Mouse (Mus musculus): ENCODE data around the gene Uhrf1bp1.
"Not testable (repeated sequence)": the region's sequence is repeated elsewhere in the genome, so short reads cannot be mapped to it uniquely, and the experiment has no call there.

The Uhrf1bp1 gene

DNA sequence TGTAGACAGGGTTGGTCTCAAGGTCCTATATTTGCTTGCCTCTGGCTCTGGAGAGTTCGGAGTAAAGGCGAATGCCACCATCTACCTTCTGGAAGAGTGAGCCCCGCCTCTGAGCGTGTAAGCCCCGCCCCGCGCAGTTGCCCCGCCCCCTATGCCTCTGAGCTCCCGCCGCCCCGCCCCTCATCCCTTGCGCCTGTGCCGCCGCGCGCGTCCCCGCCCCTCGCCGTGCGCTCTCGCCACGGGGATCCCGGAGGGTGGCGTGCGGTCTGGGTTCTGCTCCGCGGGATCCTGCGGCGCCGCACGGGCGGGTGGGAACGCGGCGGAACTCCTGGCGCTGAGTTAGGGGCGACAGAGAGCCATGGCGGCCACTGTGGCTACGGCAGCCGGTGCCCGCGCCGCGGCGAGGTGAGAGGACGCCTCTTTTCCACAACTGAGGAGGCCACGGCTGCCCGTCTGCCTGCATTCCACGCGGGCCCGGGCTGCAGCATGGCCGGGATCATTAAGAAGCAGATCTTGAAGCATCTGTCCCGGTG lies at the start of gene Uhrf1bp1:
Gene Uhrf1bp1, plus strand, starts transcription at position 177 of the 533 bp plus-strand sequence.
- peak; percentile 73 for DNase-seq

DNA sequence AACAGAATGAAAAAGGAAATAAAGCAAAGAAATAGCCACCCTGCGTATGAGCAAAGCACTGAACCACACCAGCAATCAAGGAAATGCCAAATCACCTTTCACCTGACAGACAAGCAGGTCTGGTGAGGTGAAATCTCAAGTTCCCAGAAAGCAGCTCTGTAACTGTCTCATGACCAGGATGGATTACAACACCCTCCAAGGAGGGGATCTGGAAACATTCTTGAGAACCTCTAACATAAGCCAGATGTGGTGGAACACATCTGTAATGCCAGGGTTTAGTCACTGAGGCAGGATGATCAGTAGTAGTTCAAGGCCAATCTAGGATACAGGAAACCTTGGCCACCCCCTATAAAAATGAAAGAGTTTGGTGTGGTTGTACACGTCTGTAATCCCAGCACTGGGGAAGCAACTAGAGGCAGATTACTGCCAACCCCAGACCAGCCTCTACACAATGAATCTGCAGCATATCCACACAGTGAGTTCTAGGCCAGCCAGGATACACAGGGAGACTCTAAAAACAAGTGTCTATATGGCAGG lies 48.6 kb upstream of the Uhrf1bp1 start:
- DNase-seq, result no peak

DNA sequence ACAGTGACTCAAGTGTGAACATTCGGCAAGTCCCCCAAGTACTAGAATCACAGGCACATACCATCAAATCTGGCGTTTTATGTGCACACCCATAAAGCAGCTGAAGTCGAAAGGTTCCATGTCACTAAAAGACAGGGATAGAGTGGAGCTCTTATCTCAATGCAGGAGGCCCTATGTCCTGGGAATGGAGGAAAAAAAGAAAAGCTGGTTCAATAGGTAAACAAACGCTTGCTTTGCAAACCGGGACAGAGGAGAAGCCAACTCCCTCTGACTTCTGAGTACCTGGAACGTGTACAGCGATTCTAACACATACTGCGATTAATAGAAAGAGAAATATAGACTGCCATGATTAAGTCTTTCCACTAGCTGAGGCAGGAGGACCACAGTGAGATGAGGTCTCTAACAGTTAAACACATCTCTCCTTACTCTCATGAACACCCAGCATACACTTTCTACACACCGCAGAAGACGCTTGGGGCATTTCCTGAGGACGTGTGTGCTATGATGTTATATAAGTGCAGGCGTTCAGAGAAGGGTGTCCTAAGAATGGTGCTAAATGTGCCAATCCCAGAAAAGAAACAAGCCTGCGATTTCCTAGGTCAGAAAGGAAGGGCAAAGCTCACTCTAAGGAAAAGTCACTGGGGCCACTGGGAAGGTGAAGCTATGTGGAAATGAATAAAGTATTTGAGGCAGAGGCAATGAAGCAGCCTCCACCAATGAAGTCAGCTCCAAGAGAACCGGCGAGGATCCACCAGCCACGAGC lies 45.5 kb upstream of the Uhrf1bp1 start:
- no peak for DNase-seq

DNA sequence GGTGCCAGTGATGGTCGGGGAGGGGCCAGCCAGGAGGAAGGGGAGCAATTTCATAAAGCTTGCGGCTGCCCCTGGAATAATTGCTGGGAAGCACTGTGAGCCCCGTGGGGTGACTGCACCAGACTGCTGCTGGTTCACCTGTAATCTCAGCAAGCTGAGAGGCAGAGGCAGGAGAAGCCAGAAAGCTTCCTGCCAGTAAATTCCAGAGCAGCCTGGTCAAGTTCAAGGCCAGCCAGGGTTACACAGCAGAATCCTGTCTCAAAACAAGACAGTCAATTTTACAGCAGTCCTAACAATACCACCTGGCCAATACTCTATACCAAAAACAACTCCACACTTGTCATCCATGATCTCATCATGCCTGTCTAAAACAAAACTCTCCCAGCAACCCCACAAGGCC lies 44.3 kb upstream of the Uhrf1bp1 start:
- DNase-seq, result no peak

DNA sequence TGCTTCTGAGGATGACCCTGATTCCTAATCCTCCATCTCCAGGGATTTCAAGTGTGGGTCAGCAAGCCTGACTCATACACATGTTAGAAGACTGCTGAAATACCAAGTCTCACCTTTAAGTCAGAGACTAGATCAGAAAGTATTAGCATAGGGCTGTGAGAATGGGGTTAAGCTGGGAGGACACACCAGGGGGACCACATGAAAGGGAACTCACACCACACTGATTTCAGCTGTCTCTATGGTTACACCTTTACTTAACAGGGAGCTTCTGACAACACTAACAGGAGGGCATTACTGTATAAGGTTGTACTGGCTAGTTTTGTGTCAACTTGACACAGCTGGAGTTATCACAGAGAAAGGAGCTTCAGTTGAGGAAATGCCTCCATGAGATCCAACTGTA lies 41.6 kb upstream of the Uhrf1bp1 start:
- DNase-seq, result no peak

DNA sequence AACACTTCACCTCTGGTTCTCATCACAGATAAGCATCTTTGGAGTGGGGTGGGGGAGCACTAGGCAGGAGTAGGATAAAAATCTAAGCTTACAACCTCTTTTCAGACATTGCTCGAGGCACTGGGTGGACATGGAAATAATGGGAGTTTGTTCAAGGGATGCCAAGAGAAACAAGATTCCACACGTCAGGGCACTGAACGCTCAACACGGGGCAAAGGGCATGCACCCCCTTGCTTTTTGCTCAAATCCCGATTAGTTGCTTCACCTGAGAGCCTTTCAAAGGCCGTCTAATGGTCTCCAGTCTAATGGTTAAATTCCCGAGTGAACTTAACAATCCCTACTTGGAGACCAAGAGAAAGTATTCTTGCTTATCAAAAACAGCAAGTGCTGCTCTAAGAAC lies 37.2 kb upstream of the Uhrf1bp1 start:
- DNase-seq, result no peak

DNA sequence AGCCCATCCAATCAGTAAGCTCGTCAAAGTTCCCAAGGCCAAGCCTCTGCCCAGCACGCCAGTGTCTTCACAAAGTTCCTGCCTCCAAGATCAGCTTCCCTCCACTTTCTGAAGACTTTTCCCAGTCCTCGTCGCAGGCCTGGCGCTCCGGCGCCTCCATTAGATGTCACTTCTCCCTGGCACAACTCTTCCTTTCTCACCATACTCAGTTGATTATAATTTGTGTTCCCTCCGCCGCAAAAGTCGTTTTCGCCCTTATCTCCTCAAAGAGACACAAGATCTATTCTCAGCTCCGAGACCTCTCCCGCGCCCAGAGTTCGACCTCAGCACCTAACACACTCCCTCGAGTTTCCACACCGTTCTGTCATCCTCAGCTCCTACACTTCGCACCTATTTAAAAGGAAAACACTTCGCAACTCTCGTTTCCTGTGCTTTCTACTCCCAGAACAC lies 36.7 kb upstream of the Uhrf1bp1 start:
- no peak for DNase-seq

DNA sequence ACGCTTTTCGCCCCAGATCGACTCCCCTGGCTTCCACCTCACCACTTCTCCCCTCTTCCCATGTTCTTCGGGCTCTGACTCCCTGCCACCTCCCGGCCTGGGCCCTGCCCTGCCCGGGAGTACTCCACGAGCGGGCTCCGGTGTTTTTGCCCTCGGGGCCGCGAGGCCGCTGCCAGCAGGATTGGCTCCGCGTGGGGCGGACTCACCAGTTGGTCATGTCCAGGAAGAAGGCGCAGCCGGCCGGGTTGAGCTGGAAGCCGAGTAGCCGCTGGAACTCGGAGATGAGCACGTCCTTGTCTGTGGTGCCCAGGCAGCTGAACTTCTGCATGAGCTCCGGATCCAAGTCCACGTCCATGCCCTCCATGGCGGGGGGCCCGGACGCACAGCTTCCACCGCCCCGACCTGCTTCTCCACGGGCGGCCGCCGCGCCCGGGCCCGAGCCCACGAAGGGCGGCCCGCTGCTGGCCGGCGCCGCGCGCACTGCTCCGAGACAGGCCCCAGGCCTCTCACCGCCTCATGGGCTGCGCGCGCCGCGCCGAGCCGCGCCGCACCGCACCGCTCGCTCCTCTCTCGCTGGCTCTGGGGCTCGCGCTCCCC lies 36.2 kb upstream of the Uhrf1bp1 start:
- DNase-seq, result peak; percentile 61

DNA sequence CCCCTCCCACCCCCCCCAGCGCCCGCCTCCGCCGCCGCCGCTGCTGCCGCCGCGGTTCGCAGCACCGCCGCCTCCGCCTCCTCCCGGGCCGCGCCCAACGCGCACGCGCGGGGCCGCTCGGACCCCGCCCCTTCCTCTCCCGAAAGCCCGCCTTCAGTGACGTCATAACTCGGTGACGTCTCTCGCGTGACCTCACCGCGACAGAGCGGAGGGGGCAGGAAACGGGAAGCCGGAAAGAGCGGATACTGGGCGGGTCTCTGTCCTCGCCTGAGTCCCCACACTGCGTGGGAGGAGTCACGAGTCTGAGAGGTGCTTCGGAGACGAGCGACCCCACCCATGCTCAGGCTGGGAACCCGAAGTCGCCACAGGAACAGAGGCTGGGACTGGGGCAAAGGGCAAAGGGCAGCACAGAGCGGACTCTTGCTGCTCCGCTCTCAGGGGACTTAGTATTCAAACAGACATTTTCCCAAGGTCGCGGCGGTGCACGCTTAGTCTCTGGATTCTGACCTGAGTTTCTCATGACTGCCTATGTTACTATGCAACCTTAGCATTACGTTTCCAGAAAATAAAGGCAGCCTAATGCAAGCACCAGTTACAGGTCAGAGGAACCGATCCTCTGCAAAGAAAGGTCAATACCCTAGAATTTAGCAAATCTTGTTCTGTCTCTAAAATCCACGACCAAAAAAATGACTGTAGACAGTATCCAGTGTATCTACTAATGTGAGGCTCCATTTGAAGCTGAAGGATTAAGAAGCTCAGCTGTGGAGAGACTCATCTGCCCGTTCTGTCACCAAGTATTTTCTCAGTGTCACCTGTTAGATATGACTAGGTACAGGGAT lies 35.5 kb upstream of the Uhrf1bp1 start, which contains the start of gene D17Wsu92e:
Gene D17Wsu92e, minus strand, starts transcription at position 81 of the 839 bp plus-strand sequence.
- peak; percentile 99 for DNase-seq

DNA sequence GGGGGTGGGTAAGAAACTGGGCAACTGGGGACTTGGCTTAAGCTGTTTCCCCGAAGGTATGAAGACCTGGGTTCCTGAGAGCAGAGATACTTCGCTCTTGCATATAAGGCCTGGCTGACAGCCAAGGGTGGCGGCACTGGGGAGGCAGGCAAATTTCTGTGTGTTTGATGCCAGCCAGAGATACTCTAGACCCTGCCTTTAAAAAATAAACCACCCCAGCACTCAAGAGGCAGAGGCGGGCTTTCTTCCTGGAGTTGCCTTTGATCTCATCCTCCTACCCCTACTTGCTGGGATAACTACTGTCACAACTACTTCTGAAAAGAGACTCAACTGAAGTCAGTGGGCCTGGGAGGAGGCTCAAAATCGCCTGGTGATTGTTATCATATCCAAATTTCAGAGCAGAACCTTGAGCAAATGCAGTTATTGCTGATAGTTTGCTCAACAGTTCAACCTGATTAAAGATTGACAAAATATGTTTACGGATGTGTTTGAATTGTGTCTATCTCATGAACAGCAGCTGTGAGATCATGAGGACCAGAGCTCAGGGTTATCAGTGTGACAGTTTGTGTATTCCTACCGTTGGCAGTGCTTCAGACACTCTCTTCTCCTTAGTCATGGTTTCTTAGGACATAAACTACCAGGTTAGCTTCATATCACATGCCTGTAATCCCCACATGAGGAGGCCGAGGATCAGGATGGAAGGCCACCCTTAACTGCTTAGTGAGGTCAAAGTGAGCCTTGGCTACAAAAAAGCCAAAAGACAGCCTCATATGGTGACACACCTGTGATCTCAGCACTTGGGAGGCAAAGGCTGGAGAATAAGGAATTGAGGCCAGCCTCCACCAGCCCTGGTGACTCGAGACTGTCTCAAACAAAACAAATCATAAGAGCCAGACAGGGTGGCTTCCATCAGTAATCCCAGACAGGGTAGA lies 34.6 kb upstream of the Uhrf1bp1 start:
- peak; percentile 36 for DNase-seq

DNA sequence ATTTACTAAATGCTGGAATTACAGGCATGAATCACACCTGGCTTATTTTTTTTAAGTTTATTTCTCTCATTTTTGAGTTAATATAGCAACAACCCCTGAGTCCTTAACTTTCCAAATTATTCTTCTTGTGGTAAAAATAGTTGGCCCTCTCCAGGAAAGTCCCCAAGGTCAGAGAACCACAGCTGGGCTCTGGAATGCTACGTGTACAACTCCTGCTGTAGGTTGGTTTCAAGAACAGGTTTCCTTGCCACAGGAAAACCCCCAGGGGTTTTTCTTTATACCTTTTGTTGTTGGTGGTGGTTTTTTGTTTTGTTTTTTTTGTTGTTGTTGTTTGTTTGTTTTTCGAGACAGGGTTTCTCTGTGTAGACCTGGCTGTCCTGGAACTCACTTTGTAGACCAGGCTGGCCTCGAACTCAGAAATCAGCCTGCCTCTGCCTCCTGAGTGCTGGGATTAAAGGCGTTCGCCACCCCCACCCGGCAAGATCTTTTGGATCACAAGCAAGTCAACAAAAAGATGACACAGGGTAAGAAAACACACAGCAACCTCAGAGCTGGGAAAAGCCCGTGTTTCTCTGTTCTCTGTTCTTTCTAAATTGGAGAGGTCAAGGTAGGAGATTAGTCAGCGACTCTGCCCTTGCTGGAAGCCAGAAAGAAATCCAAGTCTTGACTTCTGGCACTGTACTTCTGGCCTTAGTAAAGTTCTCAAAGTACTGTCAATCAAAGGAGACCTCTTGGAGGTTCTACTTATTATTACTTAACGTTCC lies 32.9 kb upstream of the Uhrf1bp1 start:
- no peak for DNase-seq

DNA sequence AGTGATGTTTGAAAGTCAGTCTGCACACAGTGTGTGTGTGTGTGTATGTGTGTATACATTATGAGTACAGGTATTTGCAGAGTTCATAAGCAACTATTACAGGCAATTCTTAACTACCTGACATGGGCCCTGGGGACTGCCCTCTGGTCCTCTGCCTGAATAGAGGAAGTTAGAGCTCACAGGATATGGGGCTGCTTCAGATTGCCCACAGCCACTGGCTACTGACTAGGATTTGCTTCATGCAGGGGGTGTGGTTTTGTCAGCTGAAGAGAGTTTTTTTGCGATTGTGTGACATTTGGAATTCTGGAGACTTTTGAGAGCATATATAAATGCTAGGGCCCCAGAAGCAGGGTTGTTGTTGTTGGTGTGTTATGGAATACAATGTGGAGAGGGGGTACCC lies 31.3 kb upstream of the Uhrf1bp1 start:
- no peak for DNase-seq

DNA sequence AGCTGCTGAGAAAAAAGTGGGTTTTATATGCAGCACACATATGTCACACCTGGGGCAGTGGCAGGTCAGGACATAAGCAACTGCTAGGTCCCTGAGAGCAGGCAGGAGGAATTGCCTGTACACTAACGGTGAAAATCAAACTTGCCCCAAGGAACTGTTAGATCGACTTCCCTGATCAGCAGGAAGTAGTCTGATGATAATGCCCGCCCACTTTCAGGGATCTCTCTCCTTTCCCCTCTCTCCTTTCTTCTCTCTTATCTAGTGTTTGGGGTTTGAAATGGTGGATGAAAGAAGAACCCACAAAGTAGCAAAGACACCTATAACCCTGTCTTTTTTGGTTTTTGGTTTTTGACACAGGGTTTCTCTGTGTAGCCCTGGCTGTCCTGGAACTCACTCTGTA lies 30.7 kb upstream of the Uhrf1bp1 start:
- DNase-seq, result peak; percentile 17

DNA sequence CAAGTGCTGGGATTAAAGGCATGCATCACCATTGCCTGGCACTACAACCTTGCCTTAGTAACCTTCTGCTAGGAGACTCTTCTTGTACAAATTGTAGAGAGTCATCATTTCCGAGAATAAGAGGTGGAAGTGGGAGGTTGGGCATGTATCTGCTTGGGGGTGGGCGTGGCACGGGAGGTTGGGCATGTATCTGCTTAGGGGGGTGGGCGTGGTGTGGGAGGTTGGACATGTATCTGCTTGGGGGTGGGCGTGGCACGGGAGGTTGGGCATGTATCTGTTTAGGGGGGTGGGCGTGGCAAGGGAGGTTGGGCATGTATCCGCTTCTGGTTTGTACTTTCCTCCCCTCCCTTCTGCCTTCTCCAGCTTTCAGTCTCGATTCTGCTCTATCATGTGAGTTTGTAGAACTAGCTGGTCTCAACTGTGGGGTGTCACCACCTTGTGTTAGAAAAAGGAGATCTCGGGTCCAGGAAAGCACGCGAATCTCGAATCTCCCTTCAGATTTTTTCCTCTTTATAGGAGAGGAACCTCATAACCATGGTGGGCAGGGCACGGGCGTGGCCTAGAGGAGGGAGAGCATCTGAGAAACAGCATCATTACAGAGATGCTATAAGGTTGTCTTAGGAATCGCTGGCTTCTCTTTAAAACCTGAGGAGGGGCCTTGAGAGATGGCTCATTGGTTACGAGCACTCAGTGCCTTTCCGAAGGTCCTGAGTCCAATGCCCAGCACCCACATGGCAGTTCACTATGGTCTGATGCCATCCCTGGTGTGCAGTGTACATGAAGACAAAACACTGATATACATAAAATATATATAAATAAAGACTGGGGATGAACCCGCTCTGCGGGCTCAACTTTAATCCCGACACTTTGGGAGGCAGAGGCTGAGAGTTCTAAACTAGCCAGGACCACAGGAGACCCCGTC lies 30.0 kb upstream of the Uhrf1bp1 start:
- DNase-seq, result peak; percentile 81

DNA sequence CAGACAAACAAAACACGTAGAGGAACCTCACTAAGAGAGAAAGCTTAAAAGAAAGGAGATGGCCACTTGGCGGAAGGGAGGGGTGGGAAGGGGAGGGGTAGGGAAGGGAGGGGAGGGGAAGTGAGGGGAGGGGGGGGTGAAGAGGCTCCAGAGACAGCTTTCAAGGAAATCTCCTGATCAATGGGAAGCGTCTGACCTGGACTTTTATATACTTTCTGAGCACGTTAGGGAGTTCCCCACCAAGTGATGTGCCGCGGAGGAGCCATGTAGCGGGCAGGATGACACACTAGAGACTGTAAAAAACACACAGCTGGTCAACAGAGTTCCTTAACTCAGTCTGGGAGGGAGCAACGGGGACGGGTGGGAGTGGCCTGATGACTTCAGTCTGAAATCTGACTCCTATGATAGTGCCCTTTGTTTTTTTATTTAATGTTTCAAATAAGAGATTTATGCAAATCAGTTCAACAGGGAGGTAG lies 29.3 kb upstream of the Uhrf1bp1 start:
- DNase-seq, result peak; percentile 33

DNA sequence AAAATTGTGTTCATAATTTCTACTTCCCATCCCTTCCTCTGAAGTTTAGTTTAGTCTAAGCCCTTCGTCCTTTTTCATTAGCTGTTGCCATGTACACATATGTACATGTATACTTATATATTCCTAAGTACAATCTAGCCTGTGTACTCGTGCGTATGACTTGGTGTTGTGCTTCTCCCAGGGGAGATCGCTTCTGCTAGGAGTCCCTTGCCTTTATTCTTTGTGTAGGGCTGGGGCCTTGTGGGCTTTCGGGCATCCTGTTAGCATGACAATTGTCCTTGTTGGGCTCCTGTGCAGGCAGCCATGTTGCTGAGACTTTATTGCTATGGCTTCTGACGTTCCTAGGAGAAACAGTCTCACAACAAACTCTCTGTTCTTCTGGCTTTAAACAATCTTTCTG lies 28.7 kb upstream of the Uhrf1bp1 start:
- no peak for DNase-seq

DNA sequence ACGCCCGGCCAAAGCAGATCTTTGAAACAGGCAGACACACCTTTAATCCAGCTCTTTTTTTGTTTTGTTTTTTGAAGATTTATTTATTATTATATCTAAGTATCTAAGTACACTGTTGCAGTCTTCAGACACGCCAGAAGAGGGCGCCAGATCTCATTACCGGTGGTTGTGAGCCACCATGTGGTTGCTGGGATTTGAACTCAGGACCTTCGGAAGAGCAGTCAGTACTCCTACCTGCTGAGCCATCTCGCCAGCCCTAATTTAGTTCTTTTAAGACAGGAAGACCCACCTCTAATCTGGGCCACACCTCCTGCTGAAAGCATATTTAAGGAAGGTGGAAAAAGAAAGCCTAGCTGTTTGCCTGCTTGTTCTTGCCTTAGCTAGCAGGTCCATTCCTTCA lies 25.8 kb upstream of the Uhrf1bp1 start:
- peak; percentile 34 for DNase-seq

DNA sequence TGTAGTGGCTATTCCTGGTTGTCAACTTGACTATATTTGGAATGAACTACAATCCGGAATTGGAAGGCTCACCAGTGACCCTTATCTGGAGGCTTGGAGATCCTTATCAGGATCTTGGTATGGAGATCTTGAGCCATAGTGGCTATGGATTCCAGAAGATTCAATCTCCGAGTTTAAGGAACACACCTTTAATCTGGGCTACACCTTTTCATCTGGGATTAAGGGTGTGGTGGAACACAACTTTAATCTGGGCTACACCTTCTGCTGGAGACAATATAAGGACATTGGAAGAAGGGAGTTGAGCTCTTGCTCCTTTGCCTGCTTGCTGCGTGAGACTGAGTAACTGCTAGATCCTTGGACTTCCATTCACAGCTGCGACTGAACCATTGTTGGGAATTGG lies 18.4 kb upstream of the Uhrf1bp1 start, which contains the start of gene Snrpc:
Gene Snrpc, plus strand, starts transcription at position 301 of the 400 bp plus-strand sequence.
- DNase-seq, result not testable (repeated sequence)

DNA sequence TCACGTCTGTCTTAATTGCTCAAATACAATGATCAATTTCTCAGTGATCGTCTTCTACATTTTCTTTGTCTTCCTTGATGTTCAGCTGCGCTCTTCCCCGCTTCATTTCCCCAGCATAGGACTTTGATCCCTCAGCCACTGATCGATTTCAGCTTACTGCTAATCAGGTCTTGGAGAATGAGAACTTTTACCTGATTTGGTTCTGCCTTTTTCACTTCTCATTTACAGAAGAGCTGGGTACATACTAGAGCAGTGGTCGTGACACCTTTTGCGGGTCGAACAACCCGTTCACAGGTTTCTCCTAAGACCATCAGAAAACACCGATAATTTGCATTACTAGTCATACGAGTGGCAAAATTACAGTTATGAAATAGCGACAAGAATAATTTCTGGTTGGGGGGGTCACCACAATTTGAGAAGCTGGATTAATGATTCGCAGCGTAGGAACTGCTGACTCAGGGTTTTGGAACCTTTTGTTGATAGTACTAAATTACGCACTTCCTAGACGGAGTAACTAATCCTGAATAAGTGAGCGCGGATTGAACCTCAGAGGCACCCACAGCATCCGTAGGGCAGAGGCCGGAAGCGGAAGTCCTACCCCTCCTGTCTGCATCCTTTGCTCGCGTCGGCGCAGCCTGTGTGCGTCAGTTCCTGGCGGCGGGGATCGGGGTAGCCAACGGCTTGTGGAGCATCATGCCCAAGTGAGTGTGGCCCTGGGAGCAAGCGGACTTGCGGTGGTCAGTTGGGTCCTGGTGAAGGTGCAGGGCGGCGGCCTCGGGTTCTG lies 16.6 kb upstream of the Uhrf1bp1 start:
- peak; percentile 91 for DNase-seq
